Mouse (Mus musculus): ENCODE data around the gene Map2k3. TPM values are rescaled to one million over a fixed set of nuclear protein-coding genes. Genes with fewer than 3 reads are reported as not detected.

Map2k3 gene
- polyA plus RNA-seq, 1 experiment from 2014 or later: 86.4 TPM

DNA sequence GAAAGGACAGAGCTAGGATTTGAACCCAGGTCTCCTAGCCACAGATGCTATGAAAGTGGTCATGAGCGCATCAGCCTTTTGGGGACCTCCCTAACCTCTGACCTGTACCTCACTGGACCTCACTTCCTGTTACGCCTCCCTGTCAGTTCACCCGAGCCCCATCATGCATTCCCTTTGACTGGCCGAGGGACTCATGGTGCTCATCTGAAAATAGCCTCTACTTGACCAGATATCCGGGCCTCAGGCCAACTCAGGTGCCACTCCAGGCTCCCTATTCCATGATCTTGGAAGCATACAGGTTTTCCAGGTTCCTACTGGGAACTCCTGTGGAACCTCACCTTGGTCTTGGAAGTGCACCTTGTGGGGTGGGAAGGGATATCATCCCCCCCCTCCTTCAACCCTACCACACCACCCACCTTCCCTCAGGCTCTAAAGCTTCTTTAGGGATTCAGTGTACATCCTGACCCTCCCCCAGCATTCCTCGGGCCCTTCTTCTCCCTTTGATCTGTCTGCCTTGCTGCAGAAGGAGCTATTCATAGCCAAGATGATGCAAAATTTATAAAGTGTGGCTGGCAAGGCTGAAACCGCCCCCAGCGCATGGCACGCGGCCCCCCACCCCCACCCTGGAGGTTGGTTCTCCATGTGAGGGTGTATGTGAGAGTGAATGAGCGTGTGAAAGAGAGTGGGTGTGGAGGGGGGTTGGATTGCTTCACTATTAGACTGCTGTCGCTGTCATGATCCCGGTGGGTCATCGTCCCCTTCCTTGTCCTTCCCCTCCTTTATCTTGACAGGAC is 50.1 kb downstream of the Map2k3 start:
- TF ChIP-seq CTCF (IDR thresholded peaks at IDR 0.05; ENCODE audit: low read depth): no peak
- Histone ChIP-seq H3K9me3 (ENCODE audit: control insufficient read depth) (no peaks in the 10 kb centered on the region), H3K36me3 (ENCODE audit: control insufficient read depth, insufficient read depth) (no peaks in the 10 kb centered on the region), H3K27me3 (replicated peaks; ENCODE audit: control insufficient read depth, insufficient read depth, low read length) (no peaks in the 10 kb centered on the region), H3K27ac (ENCODE audit: low read depth, low read length) (no peak overlapping the region), H3K4me3 (ENCODE audit: low read depth, low read length) (no peak overlapping the region), H3K9ac (ENCODE audit: low read depth, low read length) (no peak overlapping the region), H3K4me2 (replicated peaks; ENCODE audit: low read depth) (no peak overlapping the region), H3K4me1 (replicated peaks; ENCODE audit: control insufficient read depth, insufficient read depth, low read length) (no peaks in the 10 kb centered on the region; the same call in 1 of the 2 replicates)
- 69% methylated on average over 14 of the region's 14 CpGs for WGBS
- ATAC-seq: no peak

DNA sequence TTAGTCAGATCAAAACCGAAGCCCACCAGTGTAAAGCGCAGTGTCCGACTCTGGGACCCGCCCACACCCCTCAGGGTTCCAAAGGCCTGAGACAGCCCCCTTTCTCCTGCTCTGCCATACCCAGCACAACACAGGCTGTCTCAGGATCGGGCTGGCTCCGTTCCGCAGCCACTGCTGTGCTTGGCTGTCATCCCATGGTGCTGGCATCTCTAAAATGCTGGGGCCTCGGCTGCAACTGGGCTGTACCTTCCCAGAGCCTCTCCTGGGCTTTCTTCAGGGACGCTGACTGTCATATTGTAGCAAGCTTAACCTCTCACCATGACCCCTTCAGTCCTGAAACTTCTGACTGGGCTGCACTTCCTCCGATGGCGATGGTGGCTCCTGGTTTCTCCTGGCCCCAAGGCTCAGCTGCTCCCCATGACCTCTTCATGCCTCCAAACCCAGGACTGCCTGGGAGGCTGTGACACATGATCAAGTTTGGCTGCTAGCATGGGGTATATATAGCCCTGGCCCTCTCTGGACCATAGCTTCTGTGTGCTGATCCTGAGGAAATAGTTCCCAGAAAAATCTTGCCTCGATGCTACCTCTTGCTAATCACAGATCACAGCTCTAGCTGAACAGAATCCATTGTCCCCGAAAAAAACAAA is 53.2 kb downstream of the Map2k3 start:
- H3K9ac ChIP-seq (ENCODE audit: low read depth, low read length): no peak overlapping the region
- TF ChIP-seq CTCF (IDR thresholded peaks at IDR 0.05; ENCODE audit: low read depth): no peak
- ATAC-seq: no peak
- 71% methylated on average over 13 of the region's 13 CpGs for WGBS
- H3K9me3 ChIP-seq (ENCODE audit: control insufficient read depth): 0 out of 2 replicates have a peak, but pooled peaks cover 3% of the 10 kb centered on the region
- no peak overlapping the region for H3K4me2 ChIP-seq (replicated peaks; ENCODE audit: low read depth)
- H3K4me3 ChIP-seq (ENCODE audit: low read depth, low read length): no peak overlapping the region
- H3K27me3 ChIP-seq (replicated peaks; ENCODE audit: control insufficient read depth, insufficient read depth, low read length): no peaks in the 10 kb centered on the region
- H3K4me1 ChIP-seq (replicated peaks; ENCODE audit: control insufficient read depth, insufficient read depth, low read length): no peaks in the 10 kb centered on the region; the same call in 1 of the 2 replicates
- H3K27ac ChIP-seq (ENCODE audit: low read depth, low read length): no peak overlapping the region
- no peaks in the 10 kb centered on the region for H3K36me3 ChIP-seq (ENCODE audit: control insufficient read depth, insufficient read depth)

- Histone ChIP-seq H3K4me3 (ENCODE audit: low read depth, low read length) (no peak overlapping the region), H3K4me2 (replicated peaks; ENCODE audit: low read depth) (no peak overlapping the region), H3K9ac (ENCODE audit: low read depth, low read length) (no peak overlapping the region), H3K36me3 (ENCODE audit: control insufficient read depth, insufficient read depth) (no peaks in the 10 kb centered on the region), H3K27me3 (replicated peaks; ENCODE audit: control insufficient read depth, insufficient read depth, low read length) (no peaks in the 10 kb centered on the region), H3K4me1 (replicated peaks; ENCODE audit: control insufficient read depth, insufficient read depth, low read length) (no peaks in the 10 kb centered on the region), H3K9me3 (ENCODE audit: control insufficient read depth) (0 out of 2 replicates have a peak, but pooled peaks cover 3% of the 10 kb centered on the region), H3K27ac (ENCODE audit: low read depth, low read length) (no peak overlapping the region)
- ATAC-seq: no peak
- no peak for TF ChIP-seq CTCF (IDR thresholded peaks at IDR 0.05; ENCODE audit: low read depth)
- WGBS: 88% methylated on average over 3 of the region's 3 CpGs
These were observed 58.6 kb downstream of the Map2k3 start for GRCm38 (mm10) chr11:60990428-60990827.

Other genes starting within 250 kb of the Map2k3 start
- 8.6 and 9.1 TPM in 2 replicates for gene Llgl1, start 232.3 kb upstream of the Map2k3 start, polyA plus RNA-seq (2015; fragmentation: Nextera tagmentation; extraction: Ambion mirVana)
- 47.4 and 48.9 TPM in 2 replicates for gene Flii, start 204.8 kb upstream of the Map2k3 start, polyA plus RNA-seq (2015; fragmentation: Nextera tagmentation; extraction: Ambion mirVana)
- 7.3 and 8.3 TPM in 2 replicates for gene Mief2, start 203.6 kb upstream of the Map2k3 start, polyA plus RNA-seq (2015; fragmentation: Nextera tagmentation; extraction: Ambion mirVana)
- gene Top3a, start 154.7 kb upstream of the Map2k3 start, polyA plus RNA-seq (2015; fragmentation: Nextera tagmentation; extraction: Ambion mirVana): 3.2 and 3.7 TPM in 2 replicates
- 4.0 and 4.4 TPM in 2 replicates for gene Smcr8, start 154.5 kb upstream of the Map2k3 start, polyA plus RNA-seq (2015; fragmentation: Nextera tagmentation; extraction: Ambion mirVana)
- 31.0 and 34.5 TPM in 2 replicates for gene Shmt1, start 120.3 kb upstream of the Map2k3 start, polyA plus RNA-seq (2015; fragmentation: Nextera tagmentation; extraction: Ambion mirVana)
- 78.5 and 79.6 TPM in 2 replicates for gene Dhrs7b, start 101.4 kb upstream of the Map2k3 start, polyA plus RNA-seq (2015; fragmentation: Nextera tagmentation; extraction: Ambion mirVana)
- 34.6 and 39.3 TPM in 2 replicates for gene Tmem11, start 52.8 kb upstream of the Map2k3 start, polyA plus RNA-seq (2015; fragmentation: Nextera tagmentation; extraction: Ambion mirVana)
- 8.9 and 9.3 TPM in 2 replicates for gene Natd1, start 17.3 kb upstream of the Map2k3 start, polyA plus RNA-seq (2015; fragmentation: Nextera tagmentation; extraction: Ambion mirVana)
- gene Kcnj12, start 90.5 kb downstream of the Map2k3 start, polyA plus RNA-seq (2015; fragmentation: Nextera tagmentation; extraction: Ambion mirVana): 0.58 and 0.76 TPM in 2 replicates
- gene Tnfrsf13b, start 194.7 kb downstream of the Map2k3 start, polyA plus RNA-seq (2015; fragmentation: Nextera tagmentation; extraction: Ambion mirVana): 1.8 and 2.3 TPM in 2 replicates
- gene Usp22, start 243.0 kb downstream of the Map2k3 start, polyA plus RNA-seq (2015; fragmentation: Nextera tagmentation; extraction: Ambion mirVana): 26.3 and 27.0 TPM in 2 replicates